Mouse (Mus musculus) thymus, adult 2 months (tissue): ENCODE results near the gene Cog5.

Experiments
- CTCF ChIP-seq: fragments of 200-500 bp; IDR thresholded peaks from 2 replicates; pipeline ENCODE4 v1.5.1; 2012; ENCODE audit warnings: mild to moderate bottlenecking, control low read depth, low read length, moderate library complexity, borderline replicate concordance; ENCODE audit not compliant: control insufficient read depth, poor library complexity, insufficient read depth; ENCODE audit errors: extremely low read depth
- POLR2A ChIP-seq: fragments of 200-500 bp; IDR thresholded peaks from 2 replicates; pipeline ENCODE4 v1.6.1; 2012; ENCODE audit warnings: mild to moderate bottlenecking, low read length, control low read depth, moderate library complexity; ENCODE audit not compliant: control insufficient read depth, poor library complexity, insufficient read depth; ENCODE audit errors: extremely low read depth

DNA sequence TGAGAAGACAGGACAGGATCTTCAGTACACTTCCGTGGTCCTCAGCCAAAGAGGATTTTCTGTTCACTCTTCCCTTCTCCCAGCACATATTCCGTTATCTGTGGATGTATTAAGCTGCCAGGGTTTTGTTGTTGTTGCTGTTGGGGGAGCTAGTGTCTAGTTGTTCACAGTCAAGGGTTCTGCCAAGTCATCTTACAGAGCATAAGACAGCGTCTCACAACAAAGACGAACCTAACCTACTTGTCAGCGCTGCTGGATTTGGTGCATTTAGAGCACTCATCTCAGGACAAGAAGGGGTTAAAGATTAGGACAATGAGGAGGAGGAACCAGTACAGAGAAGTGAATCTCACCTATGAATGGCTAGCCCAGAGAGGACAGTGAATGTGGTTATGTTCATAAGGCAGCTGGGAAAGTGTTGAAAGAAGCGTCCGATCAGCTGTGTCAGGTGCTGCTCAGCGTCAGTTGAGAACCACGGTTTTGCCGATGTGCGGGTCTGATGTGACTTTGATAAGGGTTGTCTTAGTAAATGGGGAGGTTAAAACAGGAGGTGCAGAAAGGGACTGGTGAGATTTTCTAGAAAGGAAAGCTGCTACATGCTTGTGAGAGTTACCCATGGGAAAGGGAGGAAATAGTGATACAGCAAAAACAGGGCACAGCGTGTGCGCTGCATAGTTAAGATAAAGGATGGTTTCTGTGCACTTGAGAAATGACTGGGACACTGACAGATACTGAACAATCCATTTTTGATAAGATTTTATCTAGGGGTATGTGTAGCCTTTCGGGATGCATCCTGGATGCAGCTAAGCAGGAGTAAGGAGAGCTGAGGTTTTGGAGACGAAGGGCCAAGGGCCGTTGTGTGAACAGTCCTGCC lies 208.2 kb downstream of the Cog5 start:
- TF ChIP-seq POLR2A (no peak), CTCF (no peak)
